Comparison of ENCODE assay signal across 9 mouse cellular contexts in the genomic region with DNA sequence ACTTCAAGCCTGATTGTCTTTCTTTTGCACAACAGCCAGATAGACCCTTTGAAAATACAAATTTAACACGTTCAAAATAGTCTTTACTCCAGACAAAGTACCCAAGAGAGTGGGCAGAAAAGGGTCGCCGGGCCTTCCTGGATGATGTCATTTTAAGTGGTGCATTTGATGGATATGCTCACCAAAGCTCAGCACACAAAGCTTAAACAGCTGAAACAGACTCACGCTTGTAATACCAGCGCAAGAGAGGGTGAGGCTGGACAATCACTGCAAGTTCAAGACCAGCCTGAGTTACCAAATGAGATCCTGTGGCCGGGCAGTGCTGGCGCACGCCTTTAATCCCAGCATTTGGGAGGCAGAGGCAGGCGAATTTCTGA. TPM values are rescaled to one million over a fixed set of nuclear protein-coding genes. Genes with fewer than 3 reads are reported as not detected.
DNase-seq lines count a peak whose midpoint lies in the region; ATAC-seq and TF ChIP-seq lines count a peak whose summit lies in the region.
"Had no signal": no experiment of that assay in that cellular context is flagged by ENCODE, and none has a peak within 500 bp of the region (broad histone marks: within the 10 kb centered on the region; RNA-seq: fewer than 3 reads in every experiment).

No protein-coding gene starts in this region.

- H3K4me3 ChIP-seq in cerebellum, adult 2 months (replicated peaks; ENCODE audit: insufficient read depth, low read depth, low read length), result peak overlapping the region; percentile 24
- no peak overlapping the region for H3K4me3 ChIP-seq in neural tube, embryonic 11.5 days (ENCODE audit: low read depth, low read length)
- peak overlapping the region; percentile 15; the same call in 1 of the 2 replicates for H3K4me3 ChIP-seq in liver, embryonic 13.5 days (replicated peaks)
- H3K4me3 ChIP-seq in stomach, postnatal 0 days (ENCODE audit: low read depth, low read length), result peak overlapping the region; percentile 61; the same call in 1 of the 2 replicates

- 25% methylated on average over 9 of the region's 9 CpGs for WGBS in cerebellum, adult 2 months
- WGBS in neural tube, embryonic 11.5 days, result 33% methylated on average over 9 of the region's 9 CpGs
- WGBS in liver, embryonic 13.5 days (ENCODE audit: insufficient replicate concordance), result 33% methylated on average over 9 of the region's 9 CpGs
- WGBS in stomach, postnatal 0 days, result 37% methylated on average over 9 of the region's 9 CpGs

- no peak for TF ChIP-seq POLR2A in cerebellum, adult 2 months (IDR thresholded peaks at IDR 0.05; ENCODE audit: borderline replicate concordance, insufficient read depth, low read length)

- peak; percentile 66 for ATAC-seq in neural tube, embryonic 11.5 days (ENCODE audit: insufficient read depth, low FRiP score, low TSS enrichment)
- no peak for ATAC-seq in liver, embryonic 13.5 days (ENCODE audit: low read depth)
- peak; percentile 14 for ATAC-seq in stomach, postnatal 0 days (ENCODE audit: low FRiP score, low TSS enrichment)

- no peak for DNase-seq in cerebellum, adult 2 months
- no peak for DNase-seq in cerebellum, adult 8-10 months
- DNase-seq in neural tube, embryonic 11.5 days (ENCODE audit: low spot score), result no peak
- DNase-seq in neural tube, embryonic 10.5 days (ENCODE audit: extremely low spot score, low spot score), result no peak
- no peak for DNase-seq in liver, embryonic 13.5 days
- DNase-seq in stomach, postnatal 0 days (ENCODE audit: low spot score), result no peak
- no peak for DNase-seq in urinary bladder, postnatal 4 days (ENCODE audit: low spot score in 2 of 2)
- no peak for DNase-seq in gastrocnemius, postnatal 4 days (ENCODE audit: low spot score in 2 of 2)

- H3K4me2 ChIP-seq in neural tube, embryonic 11.5 days (ENCODE audit: low read depth), result peak overlapping the region; percentile 26; the same call in 1 of the 2 replicates
- peak overlapping the region; percentile 100 for H3K4me2 ChIP-seq in liver, embryonic 13.5 days
- peak overlapping the region; percentile 27 for H3K4me2 ChIP-seq in stomach, postnatal 0 days (replicated peaks; ENCODE audit: low read depth)

- H3K4me1 ChIP-seq in cerebellum, adult 2 months (ENCODE audit: control insufficient read depth, insufficient read depth, low read length), result peaks cover 15% of the 10 kb centered on the region
- H3K4me1 ChIP-seq in neural tube, embryonic 11.5 days (ENCODE audit: control insufficient read depth, insufficient read depth, low read length), result peaks cover 3% of the 10 kb centered on the region
- H3K4me1 ChIP-seq in liver, embryonic 13.5 days (replicated peaks), result peaks cover 49% of the 10 kb centered on the region
- 0 out of 2 replicates have a peak, but pooled peaks cover 8% of the 10 kb centered on the region for H3K4me1 ChIP-seq in stomach, postnatal 0 days (replicated peaks; ENCODE audit: control insufficient read depth, insufficient read depth)

- no peaks in the 10 kb centered on the region for H3K36me3 ChIP-seq in neural tube, embryonic 11.5 days (ENCODE audit: control insufficient read depth, insufficient read depth, low read length)
- H3K36me3 ChIP-seq in liver, embryonic 13.5 days, result peaks cover 23% of the 10 kb centered on the region
- H3K36me3 ChIP-seq in stomach, postnatal 0 days (ENCODE audit: control insufficient read depth, insufficient read depth, low read length), result no peaks in the 10 kb centered on the region

- no peaks in the 10 kb centered on the region for H3K9me3 ChIP-seq in neural tube, embryonic 11.5 days (ENCODE audit: control insufficient read depth, low read length)
- no peaks in the 10 kb centered on the region for H3K9me3 ChIP-seq in liver, embryonic 13.5 days (replicated peaks)
- no peaks in the 10 kb centered on the region for H3K9me3 ChIP-seq in stomach, postnatal 0 days (ENCODE audit: control insufficient read depth, low read length)

- no peak for TF ChIP-seq EP300 in stomach, postnatal 0 days (optimal IDR thresholded peaks at IDR 0.05)

- H3K9ac ChIP-seq in neural tube, embryonic 11.5 days (ENCODE audit: low read length), result no peak overlapping the region
- no peak overlapping the region for H3K9ac ChIP-seq in liver, embryonic 13.5 days
- no peak overlapping the region for H3K9ac ChIP-seq in stomach, postnatal 0 days (ENCODE audit: low read length)

- TF ChIP-seq CTCF in cerebellum, adult 2 months (IDR thresholded peaks at IDR 0.05; ENCODE audit: borderline replicate concordance, insufficient read depth, low read depth, low read length), result no peak
- TF ChIP-seq CTCF in stomach, postnatal 0 days (IDR thresholded peaks at IDR 0.05; ENCODE audit: low read depth), result no peak

- H3K27ac ChIP-seq in cerebellum, adult 2 months (ENCODE audit: insufficient read depth, low read length), result no peak overlapping the region
- H3K27ac ChIP-seq in neural tube, embryonic 11.5 days (ENCODE audit: low read depth, low read length), result peak overlapping the region; percentile 73
- no peak overlapping the region for H3K27ac ChIP-seq in liver, embryonic 13.5 days
- H3K27ac ChIP-seq in stomach, postnatal 0 days (replicated peaks), result 0 out of 2 replicates have a peak overlapping the region, but pooled peaks have one; percentile 13

- no peaks in the 10 kb centered on the region for H3K27me3 ChIP-seq in cerebellum, adult 2 months (ENCODE audit: control insufficient read depth, insufficient read depth, low read length)
- H3K27me3 ChIP-seq in neural tube, embryonic 11.5 days (ENCODE audit: control insufficient read depth, insufficient read depth, low read length), result no peaks in the 10 kb centered on the region
- H3K27me3 ChIP-seq in liver, embryonic 13.5 days, result 0 out of 2 replicates have a peak, but pooled peaks cover 2% of the 10 kb centered on the region
- H3K27me3 ChIP-seq in stomach, postnatal 0 days (ENCODE audit: control insufficient read depth, insufficient read depth, low read length), result no peaks in the 10 kb centered on the region

RNA-seq across cellular contexts. Expression of a gene that starts 0.4 kb away (rescaled TPM):
- polyA plus RNA-seq in cerebellum, adult 2 months (2012; rRNA removed), result 50.4 and 51.2 TPM in 2 replicates
- polyA plus RNA-seq in neural tube, embryonic 11.5 days (2014; fragmentation: Nextera tagmentation; extraction: Ambion mirVana), result 73.9 and 83.0 TPM in 2 replicates
- 77.5 and 82.6 TPM in 2 replicates for polyA plus RNA-seq in liver, embryonic 13.5 days (2015; fragmentation: Nextera tagmentation; extraction: Ambion mirVana)
- 65.6 and 66.4 TPM in 2 replicates for polyA plus RNA-seq in stomach, postnatal 0 days (2015; fragmentation: Nextera tagmentation; extraction: Ambion mirVana)
- 10 to 100 TPM; 14.1 to 16.5 TPM for total RNA-seq in gastrocnemius, postnatal 4 days (2021)

RNA-seq across cellular contexts. Expression of a gene that starts 10.1 kb away (rescaled TPM):
- 258 and 264 TPM in 2 replicates for polyA plus RNA-seq in cerebellum, adult 2 months (2012; rRNA removed)
- 25.7 and 27.7 TPM in 2 replicates for polyA plus RNA-seq in neural tube, embryonic 11.5 days (2014; fragmentation: Nextera tagmentation; extraction: Ambion mirVana)
- 1.0 and 1.1 TPM in 2 replicates for polyA plus RNA-seq in liver, embryonic 13.5 days (2015; fragmentation: Nextera tagmentation; extraction: Ambion mirVana)
- 9.5 and 9.7 TPM in 2 replicates for polyA plus RNA-seq in stomach, postnatal 0 days (2015; fragmentation: Nextera tagmentation; extraction: Ambion mirVana)
- total RNA-seq in gastrocnemius, postnatal 4 days (2021), result 1 to 10 TPM; 9.1 to 9.4 TPM

RNA-seq across cellular contexts. Expression of a gene that starts 34.3 kb away (rescaled TPM):
- polyA plus RNA-seq in cerebellum, adult 2 months (2012; rRNA removed), result 249 and 289 TPM in 2 replicates
- 33.2 and 35.2 TPM in 2 replicates for polyA plus RNA-seq in neural tube, embryonic 11.5 days (2014; fragmentation: Nextera tagmentation; extraction: Ambion mirVana)
- polyA plus RNA-seq in liver, embryonic 13.5 days (2015; fragmentation: Nextera tagmentation; extraction: Ambion mirVana), result 24.7 and 25.0 TPM in 2 replicates
- 32.2 and 35.8 TPM in 2 replicates for polyA plus RNA-seq in stomach, postnatal 0 days (2015; fragmentation: Nextera tagmentation; extraction: Ambion mirVana)
- total RNA-seq in gastrocnemius, postnatal 4 days (2021), result 10 to 100 TPM; 20.3 to 21.6 TPM

RNA-seq across cellular contexts. Expression of a gene that starts 53.9 kb away (rescaled TPM):
- not detected in 2 replicates for polyA plus RNA-seq in cerebellum, adult 2 months (2012; rRNA removed)
- not detected in 2 replicates for polyA plus RNA-seq in neural tube, embryonic 11.5 days (2014; fragmentation: Nextera tagmentation; extraction: Ambion mirVana)
- polyA plus RNA-seq in liver, embryonic 13.5 days (2015; fragmentation: Nextera tagmentation; extraction: Ambion mirVana), result not detected in 2 replicates
- polyA plus RNA-seq in stomach, postnatal 0 days (2015; fragmentation: Nextera tagmentation; extraction: Ambion mirVana), result not detected in 2 replicates
- total RNA-seq in gastrocnemius, postnatal 4 days (2021), result not detected
- polyA plus RNA-seq: cortical plate, adult 2 months had no signal

RNA-seq across cellular contexts. Expression of a gene that starts 54.3 kb away (rescaled TPM):
- 621 and 638 TPM in 2 replicates for polyA plus RNA-seq in cerebellum, adult 2 months (2012; rRNA removed)
- 190 and 200 TPM in 2 replicates for polyA plus RNA-seq in neural tube, embryonic 11.5 days (2014; fragmentation: Nextera tagmentation; extraction: Ambion mirVana)
- 105 and 122 TPM in 2 replicates for polyA plus RNA-seq in liver, embryonic 13.5 days (2015; fragmentation: Nextera tagmentation; extraction: Ambion mirVana)
- polyA plus RNA-seq in stomach, postnatal 0 days (2015; fragmentation: Nextera tagmentation; extraction: Ambion mirVana), result 130 and 141 TPM in 2 replicates
- total RNA-seq in gastrocnemius, postnatal 4 days (2021), result 100 to 1,000 TPM; 650 to 720 TPM

Comparison
In these comparisons a context has a peak if more than half of its experiments do, and no peak if none do; other contexts are left out.
1. H3K27ac ChIP-seq: peak in neural tube, embryonic 11.5 days (single experiment) and stomach, postnatal 0 days (single experiment); none in cerebellum, adult 2 months (single experiment) and liver, embryonic 13.5 days (single experiment).
2. H3K4me2 ChIP-seq: peak in every context shown above with its lines; median percentile 100 in liver, embryonic 13.5 days; 27 in stomach, postnatal 0 days; 26 in neural tube, embryonic 11.5 days.